Mouse (Mus musculus) erythroblast, embryonic 14.5 days (primary cell): Measurements from ENCODE around the gene Usp8.

ENCODE experiments used
- GATA1 ChIP-seq: IDR thresholded peaks from 2 replicates; pipeline ENCODE4 v1.6.1; 2012; ENCODE audit warnings: low read length, inconsistent platforms, mixed read lengths
- TAL1 ChIP-seq: IDR thresholded peaks from 3 replicates; pipeline ENCODE4 v1.6.1; 2012; ENCODE audit warnings: low read length, inconsistent platforms, mixed read lengths

DNA sequence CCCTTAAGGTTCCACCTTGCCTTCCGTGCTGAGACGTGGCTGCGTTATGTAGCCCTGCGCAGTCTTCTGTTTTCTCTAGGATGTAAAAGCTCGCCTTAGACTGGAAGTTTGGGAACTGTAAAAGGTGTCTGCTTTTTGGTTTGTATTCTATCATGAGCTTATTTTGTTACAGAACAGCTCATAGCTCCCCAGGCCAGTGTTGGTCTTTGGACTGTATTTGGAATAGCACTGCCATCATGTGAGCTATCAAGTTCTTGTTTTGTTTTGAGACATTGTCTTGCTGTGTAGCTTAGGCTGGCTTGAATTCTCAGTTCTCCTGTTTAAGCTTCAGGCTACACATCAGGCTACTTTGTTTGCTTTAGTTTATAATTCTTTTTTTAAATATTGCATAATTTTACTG is 5.4 kb downstream of the Usp8 start:
- no peak for TF ChIP-seq GATA1
- no peak for TF ChIP-seq TAL1
